Mouse (Mus musculus) kidney, embryonic 16.5 days (tissue): Measurements from ENCODE around the gene Bcl7b. TPM values are rescaled to one million over a fixed set of nuclear protein-coding genes. Genes with fewer than 3 reads are reported as not detected.
"Not testable (repeated sequence)": the region's sequence is repeated elsewhere in the genome, so short reads cannot be mapped to it uniquely, and the experiment has no call there.

Experiments used
- ATAC-seq: fragments of 200-750 bp; cut with Nextera tagmentation; 2 replicates; pipeline ENCODE4 v1.8.0; 2017; ENCODE audit warnings: moderate TSS enrichment; ENCODE audit not compliant: low FRiP score, low TSS enrichment
- H3K27ac ChIP-seq: fragments of 300-500 bp; sonication (generic); 2 replicates; pipeline ENCODE4 v1.5.1; 2014; ENCODE audit warnings: low read length
- H3K27me3 ChIP-seq: fragments of 300-500 bp; sonication (generic); 2 replicates; pipeline ENCODE4 v1.6.1; 2014; ENCODE audit warnings: low read length, control low read depth, mixed read lengths; ENCODE audit not compliant: insufficient read depth
- H3K36me3 ChIP-seq: fragments of 300-500 bp; sonication (generic); 2 replicates; pipeline ENCODE4 v1.6.1; 2014; ENCODE audit warnings: low read length, control low read depth, mixed read lengths; ENCODE audit not compliant: insufficient read depth
- H3K4me1 ChIP-seq: fragments of 300-500 bp; sonication (generic); 2 replicates; pipeline ENCODE4 v1.6.1; 2014; ENCODE audit warnings: low read length, control low read depth, mixed read lengths; ENCODE audit not compliant: insufficient read depth
- H3K4me2 ChIP-seq: fragments of 300-500 bp; sonication (generic); replicated peaks from 2 replicates; pipeline ENCODE4 v1.6.1; 2014; ENCODE audit warnings: low read depth, low read length
- H3K4me3 ChIP-seq: fragments of 300-500 bp; sonication (generic); 2 replicates; pipeline ENCODE4 v1.5.1; 2014; ENCODE audit warnings: mild to moderate bottlenecking, low read length
- H3K9ac ChIP-seq: fragments of 300-500 bp; sonication (generic); replicated peaks from 2 replicates; pipeline ENCODE4 v1.6.1; 2014; ENCODE audit warnings: low read length
- H3K9me3 ChIP-seq: fragments of 300-500 bp; sonication (generic); 2 replicates; pipeline ENCODE4 v1.6.1; 2016; ENCODE audit warnings: low read length, control low read depth
- WGBS: fragments of 180-500 bp; shearing (Covaris S2); extraction: QIAGEN DNeasy Blood & Tissue Kit; methylation state at CpG from one replicate; pipeline ENCODE4 v1.1.7; 2014; 5-methylcytosine and 5-hydroxymethylcytosine counted together
- microRNA-seq: library from miRNA; unstranded; fragments of <30 nt; microRNA quantifications from one replicate; pipeline ENCODE4, GENCODE M21; 2016
- polyA plus RNA-seq: library from polyadenylated mRNA; unstranded; fragments of >200 nt; fragmentation: Nextera tagmentation; extraction: Ambion mirVana; gene quantifications from 2 replicates; pipeline ENCODE4 v1.2.1, GENCODE M21; 2015

Bcl7b gene
- polyA plus RNA-seq, 1 experiment from 2014 or later, result 57.6 TPM

GRCm38 (mm10) chr5:135225879-135226278 lies 57.8 kb downstream of the Bcl7b start:
- ATAC-seq, H3K4me3 ChIP-seq, H3K9ac ChIP-seq, H3K9me3 ChIP-seq, H3K4me1 ChIP-seq, H3K27ac ChIP-seq, H3K4me2 ChIP-seq, H3K27me3 ChIP-seq: not testable (repeated sequence)
- H3K36me3 ChIP-seq, result peaks cover 83% of the 10 kb centered on the region
- 92% methylated on average over 4 of the region's 4 CpGs for WGBS

- no peak overlapping the region for H3K4me3 ChIP-seq
- no peaks in the 10 kb centered on the region for H3K27me3 ChIP-seq
- no peaks in the 10 kb centered on the region for H3K4me1 ChIP-seq
- no peak for ATAC-seq
- H3K27ac ChIP-seq, result no peak overlapping the region
- H3K9me3 ChIP-seq, result no peaks in the 10 kb centered on the region
- peaks cover 82% of the 10 kb centered on the region for H3K36me3 ChIP-seq
- no peak overlapping the region for H3K4me2 ChIP-seq
- 88% methylated on average over 4 of the region's 4 CpGs for WGBS
- H3K9ac ChIP-seq, result no peak overlapping the region
These were observed 62.1 kb downstream of the Bcl7b start for GRCm38 (mm10) chr5:135230186-135230585.

Small RNAs within 50 kb of the gene (microRNA-seq; reads per million reads assigned to microRNA genes)
- gene Gm25315, result not detected

Other genes with a start within 250 kb of the Bcl7b start
- gene Mettl27, start 235.9 kb upstream of the Bcl7b start, polyA plus RNA-seq, result 29.6 and 30.7 TPM in 2 replicates
- gene Cldn4, start 221.3 kb upstream of the Bcl7b start, polyA plus RNA-seq, result 63.1 and 64.7 TPM in 2 replicates
- 67.7 and 69.2 TPM in 2 replicates for gene Cldn3, start 182.1 kb upstream of the Bcl7b start, polyA plus RNA-seq
- 81.1 and 81.9 TPM in 2 replicates for gene Abhd11, start 159.1 kb upstream of the Bcl7b start, polyA plus RNA-seq
- 13.4 and 13.5 TPM in 2 replicates for gene Stx1a, start 144.8 kb upstream of the Bcl7b start, polyA plus RNA-seq
- gene Dnajc30, start 104.1 kb upstream of the Bcl7b start, polyA plus RNA-seq, result 33.3 and 38.7 TPM in 2 replicates
- 134 and 139 TPM in 2 replicates for gene Bud23, start 103.3 kb upstream of the Bcl7b start, polyA plus RNA-seq
- 7.6 and 8.6 TPM in 2 replicates for gene Vps37d, start 90.0 kb upstream of the Bcl7b start, polyA plus RNA-seq
- gene Mlxipl, start 78.4 kb upstream of the Bcl7b start, polyA plus RNA-seq, result 8.3 and 8.5 TPM in 2 replicates
- gene Tbl2, start 18.6 kb upstream of the Bcl7b start, polyA plus RNA-seq, result 26.3 and 27.0 TPM in 2 replicates
- 33.4 and 35.1 TPM in 2 replicates for gene Baz1b, start 19.0 kb downstream of the Bcl7b start, polyA plus RNA-seq
- 0.72 and 0.77 TPM in 2 replicates for gene Fzd9, start 82.9 kb downstream of the Bcl7b start, polyA plus RNA-seq
- 0.23 and 0.50 TPM in 2 replicates for gene Fkbp6, start 181.8 kb downstream of the Bcl7b start, polyA plus RNA-seq
- gene Trim50, start 185.0 kb downstream of the Bcl7b start, polyA plus RNA-seq, result not detected in 2 replicates
- gene Nsun5, start 201.7 kb downstream of the Bcl7b start, polyA plus RNA-seq, result 40.1 and 40.5 TPM in 2 replicates
- gene Pom121, start 226.3 kb downstream of the Bcl7b start, polyA plus RNA-seq, result 11.4 and 13.6 TPM in 2 replicates